Mouse (Mus musculus): ENCODE data around the gene Zfp644.

Zfp644 gene

GRCm38 (mm10) chr5:106597472-106597871, 99.6 kb downstream of the Zfp644 start:
- no peak for DNase-seq (ENCODE audit: low spot score)

DNA sequence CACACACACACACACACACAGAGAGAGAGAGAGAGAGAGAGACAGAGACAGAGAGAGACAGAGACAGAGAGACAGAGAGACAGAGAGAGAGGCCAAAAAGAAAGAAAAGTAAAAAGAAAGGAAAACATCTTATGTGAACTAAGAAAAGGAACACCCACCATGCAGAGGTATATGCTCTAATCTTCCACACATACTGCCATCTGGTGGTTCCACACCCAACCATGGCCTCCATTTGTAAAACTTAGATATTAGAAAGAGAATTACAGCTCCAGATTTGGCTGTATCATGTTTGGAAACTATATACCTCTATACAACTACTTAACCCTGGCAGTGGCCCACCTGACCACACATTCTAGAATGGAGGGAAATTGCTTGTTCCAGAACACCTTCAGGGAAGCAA, 102.7 kb downstream of the Zfp644 start:
- no peak for DNase-seq (ENCODE audit: low spot score)

DNA sequence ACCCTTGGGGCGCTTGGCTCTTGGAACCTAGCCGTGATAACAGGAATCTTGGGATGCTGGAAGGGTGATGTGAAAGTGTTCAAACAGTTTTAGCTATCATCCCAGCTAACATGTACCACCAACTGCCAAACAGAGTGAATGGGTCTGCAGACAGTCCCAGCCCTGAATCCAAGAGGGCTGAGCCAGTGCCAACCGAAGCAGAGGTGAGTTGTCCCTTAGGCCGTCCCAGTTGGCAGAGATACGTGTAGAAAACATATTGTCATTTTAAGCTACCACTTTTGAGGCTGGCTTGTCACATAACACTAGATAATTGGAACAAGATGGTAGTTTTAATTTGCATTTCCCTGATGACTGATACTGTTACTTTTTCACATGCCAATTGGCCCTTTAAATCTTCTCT, 106.4 kb downstream of the Zfp644 start:
- DNase-seq (ENCODE audit: low spot score) = no peak

- no peak for DNase-seq (ENCODE audit: low spot score)
Observed at GRCm38 (mm10) chr5:106589670-106590069, 107.4 kb downstream of the Zfp644 start.

DNA sequence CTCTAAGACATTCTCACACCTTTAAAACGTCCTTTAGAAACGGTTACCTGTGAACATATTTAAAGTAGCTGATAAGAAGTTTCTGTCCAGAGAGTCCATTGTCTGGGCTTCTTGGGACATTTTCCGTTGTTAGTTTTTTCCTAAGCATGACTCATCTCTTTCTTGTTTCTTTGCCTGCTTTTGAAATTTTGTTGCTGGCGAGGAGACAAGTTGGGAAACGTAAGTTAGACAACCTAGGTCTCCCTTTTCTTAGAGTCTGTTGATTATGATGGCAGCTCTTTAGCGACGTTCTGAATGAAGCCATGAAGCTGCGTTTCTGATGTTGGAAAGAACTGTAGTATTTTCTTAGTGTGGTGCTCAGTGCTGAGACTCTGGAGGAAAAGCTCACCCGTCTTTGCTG, 108.1 kb downstream of the Zfp644 start:
- DNase-seq (ENCODE audit: low spot score) = no peak

DNA sequence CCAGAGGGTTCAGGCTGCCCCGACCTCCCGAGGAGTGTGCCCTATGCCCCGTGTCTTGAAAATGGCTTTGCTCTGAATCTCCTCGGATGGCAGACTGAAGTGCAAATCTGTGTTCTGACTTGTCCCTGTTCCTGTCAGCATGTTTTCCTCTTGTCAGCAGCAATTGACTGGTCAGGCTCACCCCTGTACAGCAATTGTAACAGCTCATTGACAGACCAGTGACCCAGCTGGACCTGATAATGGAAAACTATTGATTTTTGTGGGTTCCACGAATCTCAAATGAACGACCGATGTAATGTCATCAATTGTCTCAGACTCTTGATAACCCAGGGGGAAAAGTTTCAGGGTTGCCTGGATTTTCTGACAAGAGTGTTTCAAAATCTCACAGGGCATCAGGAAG, 116.1 kb downstream of the Zfp644 start:
- DNase-seq (ENCODE audit: low spot score) = no peak

DNA sequence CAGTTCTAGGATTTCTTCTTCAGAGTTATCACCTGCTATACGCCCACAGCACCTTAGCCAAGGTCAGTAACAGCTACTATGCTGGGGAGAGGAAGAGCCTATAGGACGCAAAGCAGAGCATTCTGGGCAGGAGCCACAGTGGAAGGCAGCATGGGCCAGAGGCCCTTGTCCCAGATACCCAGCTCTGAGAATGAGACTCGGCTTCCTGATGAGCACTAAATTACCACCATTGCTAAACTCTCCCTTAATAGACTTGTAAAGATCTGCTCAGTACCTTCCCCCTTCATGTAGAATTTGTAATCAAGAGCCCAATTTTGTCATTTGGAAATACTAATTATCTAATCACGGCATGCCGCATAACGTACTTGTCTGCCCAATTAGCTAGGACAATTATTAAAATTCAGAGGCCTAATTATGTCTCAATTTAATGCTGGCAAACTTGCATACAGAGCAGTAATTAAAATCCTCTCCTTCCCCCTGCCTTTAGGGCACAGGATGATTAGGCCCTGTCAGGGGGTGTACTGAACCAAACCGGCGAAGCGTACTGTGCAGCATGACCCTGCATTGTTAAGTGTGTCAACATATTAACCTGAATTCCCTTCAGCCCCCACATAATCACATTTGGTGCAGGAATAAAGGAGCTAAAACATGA, 119.7 kb downstream of the Zfp644 start:
- DNase-seq (ENCODE audit: low spot score) = no peak

DNA sequence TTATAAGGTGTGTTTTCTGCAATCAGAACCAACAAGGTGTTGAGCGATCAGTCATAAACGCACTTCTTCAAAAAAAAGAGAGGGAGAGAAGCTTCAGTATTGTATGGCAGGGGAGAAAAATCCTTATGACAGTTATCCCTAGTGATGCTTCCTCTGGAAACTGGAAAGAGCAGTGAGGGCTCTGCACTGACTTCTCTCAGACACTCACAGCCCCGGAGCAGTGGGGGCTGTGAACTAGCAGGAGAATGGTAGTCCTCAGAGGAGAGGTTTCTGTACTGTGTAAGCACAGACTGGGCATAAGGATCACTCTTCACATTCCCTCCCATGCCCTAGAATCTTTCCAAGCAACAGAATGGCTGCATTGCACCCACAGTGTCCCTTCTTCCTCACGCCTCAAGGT, 122.0 kb downstream of the Zfp644 start:
- DNase-seq (ENCODE audit: low spot score) = no peak

DNA sequence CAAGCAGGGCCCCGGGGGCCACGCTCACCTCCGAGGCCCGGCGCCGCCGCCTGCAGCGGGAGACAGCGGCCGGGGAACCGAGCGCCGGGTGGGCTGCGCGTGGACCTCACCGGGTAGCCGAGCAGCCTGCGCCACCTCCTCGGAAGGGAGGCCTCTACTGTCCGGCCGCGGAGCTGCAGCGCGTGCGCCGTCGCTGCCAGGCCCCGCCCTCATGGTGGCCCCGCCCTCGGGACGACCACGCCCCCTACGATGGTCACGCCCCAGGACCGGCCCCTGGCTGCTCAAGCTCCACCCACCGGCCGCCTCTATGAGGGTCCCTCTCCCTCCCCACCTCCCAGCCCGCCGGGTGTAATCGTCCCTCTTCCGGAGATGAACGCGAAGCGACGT, 122.5 kb downstream of the Zfp644 start:
- peak; percentile 83 for DNase-seq (ENCODE audit: low spot score)

DNA sequence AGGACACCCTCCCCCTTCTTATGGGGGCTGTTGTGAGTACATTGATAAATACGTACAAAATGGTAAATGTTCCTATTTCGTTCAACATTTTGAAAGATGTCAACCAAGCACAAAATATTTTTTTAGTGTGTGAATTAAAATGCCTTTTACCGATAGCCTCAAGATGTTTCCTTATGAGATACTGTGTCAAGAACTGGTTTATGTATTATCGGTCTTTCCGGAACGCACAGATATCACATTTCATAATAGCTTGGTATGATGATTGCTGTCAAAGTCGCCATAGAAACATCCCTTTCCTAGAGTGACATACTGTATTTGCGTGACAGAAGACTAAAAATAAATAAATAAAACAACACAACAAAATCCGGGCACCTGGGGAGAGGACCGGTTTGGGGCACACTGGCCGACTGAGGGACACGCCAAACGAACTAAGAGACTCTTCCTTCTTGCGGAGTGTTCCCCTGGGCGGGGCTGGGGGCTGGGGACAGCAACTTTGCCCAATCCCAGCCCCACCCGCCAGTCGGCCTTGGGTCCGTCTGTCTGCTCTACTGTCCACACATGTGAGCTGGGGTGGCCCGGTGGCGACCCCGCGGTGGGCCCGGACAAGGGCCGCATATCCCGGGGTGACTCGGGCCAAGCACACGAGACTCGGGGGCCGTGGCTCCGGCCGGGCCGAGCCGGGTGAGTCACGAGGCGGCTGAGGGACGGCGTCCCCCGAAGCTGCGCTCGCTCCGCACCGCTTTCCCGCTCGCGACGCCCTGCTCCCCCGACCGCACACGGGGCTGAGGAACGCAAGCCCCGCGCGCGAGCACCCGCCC, 123.1 kb downstream of the Zfp644 start:
- DNase-seq (ENCODE audit: low spot score) = no peak
